Mouse (Mus musculus) kidney, postnatal 4 days (tissue): ENCODE measurements at regions not wholly inside any gene's neighbourhood (a gene's known extent, or its start where the extent isn't known, plus 50 kb on each side); places are given as distances from the start of the nearest gene placed in this dataset.
A peak's percentile ranks its signal among the peaks of the same experiment; 100 is the strongest.

ENCODE experiments used
- DNase-seq, 2 experiments: peaks; one replicate each; pipeline ENCODE4 v3.0.0; 2021; ENCODE audit warnings: mixed read lengths in 2 of 2

DNA sequence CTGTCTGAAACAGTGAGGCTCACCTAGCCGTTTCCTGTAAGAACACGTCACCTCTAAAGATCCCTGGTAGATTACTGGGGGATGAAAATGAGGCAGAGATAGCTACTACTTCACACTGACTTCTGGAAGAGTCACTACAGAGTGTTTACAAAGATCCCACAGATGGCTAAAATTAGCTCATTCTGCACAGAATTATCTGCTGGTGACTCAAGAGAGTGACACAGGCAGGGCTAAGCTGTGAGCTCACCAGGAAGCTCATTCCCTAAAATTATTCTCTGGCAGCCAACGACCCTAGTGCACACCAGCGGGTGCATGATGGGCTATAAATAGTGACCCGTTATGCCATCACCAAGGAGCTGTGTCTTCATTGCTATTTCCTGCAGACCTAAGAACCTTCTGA, 53.2 kb upstream of the Ddah1 start:
- DNase-seq: no peak

- no peak for DNase-seq
Observed at GRCm38 (mm10) chr3:145704054-145704453, 54.3 kb upstream of the Ccn1 start.

- peak; percentile 56 to 73 for DNase-seq
Observed at GRCm38 (mm10) chr3:145703411-145703924, 53.7 kb upstream of the Ccn1 start.

DNA sequence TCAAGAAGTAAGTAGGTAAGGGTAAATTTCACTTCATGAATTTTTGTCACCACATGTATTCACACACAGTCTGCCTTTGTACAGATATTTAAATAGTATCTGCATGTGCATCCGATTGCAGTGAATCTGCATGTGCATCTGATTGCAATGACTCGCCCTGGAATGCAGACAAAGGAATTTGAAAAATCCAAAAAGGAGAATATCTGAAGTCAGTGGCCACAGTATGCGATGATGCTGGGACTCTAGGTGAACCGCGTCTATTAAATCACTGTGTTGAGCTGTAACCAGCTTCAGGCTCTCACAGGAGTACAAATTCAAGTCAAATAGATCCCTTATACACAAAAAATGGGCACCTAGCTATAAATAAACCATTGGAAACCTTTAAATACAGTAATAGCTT, 53.0 kb upstream of the Ccn1 start:
- no peak for DNase-seq

DNA sequence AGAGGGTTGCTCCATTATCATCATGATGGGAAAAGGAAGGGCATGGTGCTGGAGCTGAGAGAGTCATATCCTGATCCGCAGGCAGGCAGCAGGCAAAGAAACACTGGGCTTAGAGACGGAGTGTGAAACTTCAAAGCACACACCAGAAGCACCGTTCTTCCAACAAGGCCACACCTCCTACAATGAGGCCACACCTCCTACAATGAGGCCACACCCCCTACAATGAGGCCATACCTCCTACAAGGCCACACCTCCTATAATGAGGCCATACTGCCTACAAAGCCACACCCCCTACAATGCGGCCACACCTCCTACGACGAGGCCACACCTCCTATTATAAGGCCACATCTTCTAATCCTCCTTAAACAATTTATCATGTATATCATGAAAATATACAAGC, 52.2 kb upstream of the Ccn1 start:
- no peak for DNase-seq
